Mouse (Mus musculus): ENCODE data around the gene 1700031F05Rik.

- TF ChIP-seq CTCF (IDR thresholded peaks at IDR 0.05; ENCODE audit: low read depth), result no peak
- no peak for TF ChIP-seq EP300 (IDR thresholded peaks at IDR 0.05; ENCODE audit: low read depth)
Observed at GRCm38 (mm10) chrX:102867871-102868270, at the start of gene 1700031F05Rik.

Measured in liver, embryonic 14.5 days (tissue).